12 mouse cellular contexts compared by ENCODE assay signal in the genomic region with DNA sequence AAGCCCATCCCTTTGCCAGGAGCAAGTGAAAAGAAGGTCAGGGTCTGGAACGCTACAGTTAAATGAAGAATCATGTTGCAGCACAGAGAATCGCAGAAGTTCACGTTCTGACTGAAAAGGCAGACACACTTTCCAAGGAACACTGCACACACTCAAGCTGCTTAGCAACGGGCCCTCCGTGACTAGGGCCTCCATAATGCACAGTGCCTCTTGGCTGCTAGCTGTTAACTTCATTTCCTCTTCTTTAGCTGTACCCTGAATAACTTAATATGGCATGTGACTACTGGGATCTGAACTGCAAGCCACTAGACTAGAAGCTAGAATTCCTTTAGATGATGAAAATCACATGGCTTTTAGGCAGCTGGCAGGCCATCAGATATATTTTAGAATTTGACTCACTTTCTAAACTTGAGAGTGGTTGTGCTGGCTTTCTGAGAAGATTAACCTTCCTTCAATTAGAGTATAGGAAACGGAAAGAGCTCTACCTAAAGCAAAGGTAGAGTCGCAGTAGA. TPM values are rescaled to one million over a fixed set of nuclear protein-coding genes. Genes with fewer than 3 reads are reported as not detected.
DNase-seq lines count a peak whose midpoint lies in the region; ATAC-seq and TF ChIP-seq lines count a peak whose summit lies in the region.
"Had no signal": no experiment of that assay in that cellular context is flagged by ENCODE, and none has a peak within 500 bp of the region (broad histone marks: within the 10 kb centered on the region; RNA-seq: fewer than 3 reads in every experiment).

No protein-coding gene starts in this region.

- peak overlapping the region; percentile 39 for H3K4me2 ChIP-seq in heart, embryonic 14.5 days (ENCODE audit: low read length)
- no peak overlapping the region for H3K4me2 ChIP-seq in embryonic facial prominence, embryonic 12.5 days (replicated peaks)
- no peak overlapping the region for H3K4me2 ChIP-seq in limb, embryonic 15.5 days
- no peak overlapping the region for H3K4me2 ChIP-seq in liver, postnatal 0 days (ENCODE audit: low read depth, low read length)
- H3K4me2 ChIP-seq: liver, embryonic 11.5 days had no signal

- H3K4me1 ChIP-seq in heart, embryonic 14.5 days (ENCODE audit: control insufficient read depth in 2 of 2, insufficient read depth in 2 of 2, low read length in 2 of 2) = peaks cover 20 to 71% of the 10 kb centered on the region in 2 experiments
- H3K4me1 ChIP-seq in embryonic facial prominence, embryonic 12.5 days = peaks cover 10% of the 10 kb centered on the region
- no peaks in the 10 kb centered on the region for H3K4me1 ChIP-seq in limb, embryonic 15.5 days
- no peaks in the 10 kb centered on the region for H3K4me1 ChIP-seq in liver, postnatal 0 days (ENCODE audit: insufficient read depth)

- no peaks in the 10 kb centered on the region for H3K27me3 ChIP-seq in heart, embryonic 14.5 days (ENCODE audit: control insufficient read depth, insufficient read depth, low read length)
- no peaks in the 10 kb centered on the region for H3K27me3 ChIP-seq in embryonic facial prominence, embryonic 12.5 days
- no peaks in the 10 kb centered on the region for H3K27me3 ChIP-seq in limb, embryonic 15.5 days
- no peaks in the 10 kb centered on the region for H3K27me3 ChIP-seq in liver, postnatal 0 days (ENCODE audit: insufficient read depth, low read length)

- no peak for TF ChIP-seq CTCF in brain, embryonic 14.5 days (IDR thresholded peaks at IDR 0.05; ENCODE audit: borderline replicate concordance, extremely low read depth, insufficient read depth, insufficient read length)
- TF ChIP-seq CTCF in liver, postnatal 0 days (IDR thresholded peaks at IDR 0.05; ENCODE audit: low read depth) = no peak

- WGBS in heart, embryonic 14.5 days = 39% methylated on average over 7 of the region's 7 CpGs
- 33% methylated on average over 7 of the region's 7 CpGs for WGBS in embryonic facial prominence, embryonic 12.5 days
- 34% methylated on average over 7 of the region's 7 CpGs for WGBS in limb, embryonic 15.5 days
- 86% methylated on average over 7 of the region's 7 CpGs for WGBS in liver, postnatal 0 days (ENCODE audit: insufficient replicate concordance)

- peaks cover 85% of the 10 kb centered on the region for H3K36me3 ChIP-seq in heart, embryonic 14.5 days (ENCODE audit: control insufficient read depth, insufficient read depth, low read length)
- H3K36me3 ChIP-seq in embryonic facial prominence, embryonic 12.5 days = no peaks in the 10 kb centered on the region
- H3K36me3 ChIP-seq in limb, embryonic 15.5 days = peaks cover 7% of the 10 kb centered on the region
- peaks cover 28% of the 10 kb centered on the region for H3K36me3 ChIP-seq in liver, postnatal 0 days (replicated peaks; ENCODE audit: insufficient read depth, low read length)

- no peaks in the 10 kb centered on the region for H3K9me3 ChIP-seq in heart, embryonic 14.5 days (ENCODE audit: control insufficient read depth, low read length)
- H3K9me3 ChIP-seq in embryonic facial prominence, embryonic 12.5 days = no peaks in the 10 kb centered on the region
- no peaks in the 10 kb centered on the region for H3K9me3 ChIP-seq in limb, embryonic 15.5 days
- H3K9me3 ChIP-seq in liver, postnatal 0 days (ENCODE audit: low read length) = no peaks in the 10 kb centered on the region

- H3K9ac ChIP-seq in heart, embryonic 14.5 days (ENCODE audit: low read length) = peak overlapping the region; percentile 60
- H3K9ac ChIP-seq in embryonic facial prominence, embryonic 12.5 days = no peak overlapping the region
- no peak overlapping the region for H3K9ac ChIP-seq in limb, embryonic 15.5 days
- H3K9ac ChIP-seq in liver, postnatal 0 days (replicated peaks) = no peak overlapping the region

- no peak for TF ChIP-seq EP300 in liver, postnatal 0 days (IDR thresholded peaks at IDR 0.05; ENCODE audit: low read depth)

- no peak for TF ChIP-seq POLR2A in brain, embryonic 14.5 days (IDR thresholded peaks at IDR 0.05; ENCODE audit: borderline replicate concordance, extremely low read depth, insufficient read depth, insufficient read length, poor library complexity, severe bottlenecking)

- peak overlapping the region; percentile 79 to 96 for H3K27ac ChIP-seq in heart, embryonic 14.5 days (replicated peaks in 1 of 2; ENCODE audit: control insufficient read depth in 1 of 2, insufficient read depth in 1 of 2, low read depth in 2 of 2, low read length in 2 of 2)
- peak overlapping the region; percentile 11; the same call in 1 of the 2 replicates for H3K27ac ChIP-seq in embryonic facial prominence, embryonic 12.5 days
- H3K27ac ChIP-seq in limb, embryonic 15.5 days = 0 out of 2 replicates have a peak overlapping the region, but pooled peaks have one; percentile 27
- no peak overlapping the region for H3K27ac ChIP-seq in liver, postnatal 0 days (ENCODE audit: low read depth)

- H3K4me3 ChIP-seq in heart, embryonic 14.5 days (ENCODE audit: control insufficient read depth in 1 of 2, insufficient read depth in 1 of 2, low read depth in 1 of 2, low read length in 2 of 2) = no peak overlapping the region
- H3K4me3 ChIP-seq in embryonic facial prominence, embryonic 12.5 days = no peak overlapping the region
- no peak overlapping the region for H3K4me3 ChIP-seq in limb, embryonic 15.5 days
- no peak overlapping the region for H3K4me3 ChIP-seq in liver, postnatal 0 days (ENCODE audit: low read depth, low read length)

- no peak for ATAC-seq in heart, embryonic 14.5 days (ENCODE audit: insufficient number of reproducible peaks, insufficient read depth, low FRiP score, low read depth)
- peak; percentile 87; the same call in 1 of the 2 replicates for ATAC-seq in embryonic facial prominence, embryonic 12.5 days (ENCODE audit: insufficient number of reproducible peaks, insufficient read depth, low FRiP score, low TSS enrichment)
- no peak for ATAC-seq in limb, embryonic 15.5 days (ENCODE audit: insufficient number of reproducible peaks, low FRiP score, low TSS enrichment, low read depth)
- no peak for ATAC-seq in liver, postnatal 0 days
- ATAC-seq: activated CD4-positive, CD25-positive, alpha-beta regulatory T cell, adult 4 months; intestine, postnatal 0 days had no signal

- DNase-seq in heart, adult 8-10 months (ENCODE audit: low spot score) = no peak
- DNase-seq in brain, embryonic 14.5 days (ENCODE audit: low read depth) = peak; percentile 48
- DNase-seq in cerebellum, adult 11-12 months = no peak
- no peak for DNase-seq in liver, postnatal 0 days
- no peak for DNase-seq in spleen, adult 12 weeks (ENCODE audit: low spot score)
- DNase-seq: thymus, postnatal 4 days had no signal

RNA-seq across cellular contexts. Expression of a gene that starts 8.2 kb away (rescaled TPM):
- 778 and 797 TPM in 2 replicates for polyA plus RNA-seq in heart, embryonic 14.5 days (2014; fragmentation: Nextera tagmentation; extraction: Ambion mirVana)
- 100 to 1,000 TPM; 159 to 174 (median 169) TPM for total RNA-seq in heart, adult 8-10 months (2022)
- polyA plus RNA-seq in brain, embryonic 14.5 days (2012; rRNA removed) = 20.4 and 28.5 TPM in 2 replicates
- polyA plus RNA-seq in embryonic facial prominence, embryonic 12.5 days (2016; fragmentation: Nextera tagmentation; extraction: Ambion mirVana) = 36.6 and 40.1 TPM in 2 replicates
- 36.2 and 41.7 TPM in 2 replicates for polyA plus RNA-seq in limb, embryonic 15.5 days (2015; fragmentation: Nextera tagmentation; extraction: Ambion mirVana)
- polyA plus RNA-seq in liver, postnatal 0 days (2015; fragmentation: Nextera tagmentation; extraction: Ambion mirVana) = 18.1 and 19.2 TPM in 2 replicates

Comparison
In these comparisons a context has a peak if more than half of its experiments do, and no peak if none do; other contexts are left out.
1. RNA of a gene that starts 8.2 kb away (polyA plus RNA-seq): 778 to 797 TPM in heart, embryonic 14.5 days; 36.6 to 40.1 TPM in embryonic facial prominence, embryonic 12.5 days, 36.2 to 41.7 TPM in limb, embryonic 15.5 days, 20.4 to 28.5 TPM in brain, embryonic 14.5 days and 18.1 to 19.2 TPM in liver, postnatal 0 days; every median in the first group is over 10 times any median in the second.